Mouse (Mus musculus): Measurements from ENCODE around the gene Cdh6.

DNA sequence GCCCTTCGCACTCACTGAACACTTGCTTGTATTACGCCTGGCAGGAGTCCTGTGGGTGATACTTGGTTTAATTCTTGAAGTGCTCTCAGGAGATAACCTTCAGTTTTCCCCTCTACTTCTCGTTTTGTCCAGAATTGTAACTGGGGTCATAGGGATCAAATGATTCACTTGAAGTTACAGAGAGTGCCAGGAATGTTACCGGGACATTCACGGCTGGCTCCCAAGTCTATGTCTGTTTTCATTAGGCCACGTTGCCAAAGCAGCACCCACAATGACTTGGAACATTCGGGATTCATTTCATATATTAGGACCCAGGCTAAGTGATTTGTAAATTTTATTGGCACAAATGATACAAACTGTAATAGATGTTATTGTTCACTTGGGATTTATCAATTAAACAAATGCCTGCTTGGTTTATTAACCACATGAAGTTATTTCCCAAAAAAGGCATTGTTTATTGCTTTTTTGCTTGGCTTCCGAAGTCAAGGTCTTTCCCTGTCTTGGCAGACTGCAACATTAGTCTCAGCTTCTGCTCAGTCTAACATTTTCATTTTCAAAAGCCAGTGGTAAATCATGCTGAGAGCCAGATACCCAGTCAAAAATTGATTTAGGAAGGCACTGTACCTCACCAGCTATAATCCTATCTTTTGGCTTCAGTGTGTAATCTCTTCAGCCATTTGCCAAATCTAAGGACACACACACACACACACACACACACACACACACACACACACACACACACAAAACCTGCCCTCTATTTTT, 96.4 kb downstream of the Cdh6 start:
- no peak for TF ChIP-seq CTCF (IDR thresholded peaks at IDR 0.05; ENCODE audit: control insufficient read depth, insufficient read depth, low read length)
- TF ChIP-seq POLR2A (IDR thresholded peaks at IDR 0.05; ENCODE audit: borderline replicate concordance, control insufficient read depth, low read depth, low read length): no peak

Measured in bone marrow, adult 2 months (tissue).